Comparison of ENCODE assay signal across 9 mouse cellular contexts in the genomic region with DNA sequence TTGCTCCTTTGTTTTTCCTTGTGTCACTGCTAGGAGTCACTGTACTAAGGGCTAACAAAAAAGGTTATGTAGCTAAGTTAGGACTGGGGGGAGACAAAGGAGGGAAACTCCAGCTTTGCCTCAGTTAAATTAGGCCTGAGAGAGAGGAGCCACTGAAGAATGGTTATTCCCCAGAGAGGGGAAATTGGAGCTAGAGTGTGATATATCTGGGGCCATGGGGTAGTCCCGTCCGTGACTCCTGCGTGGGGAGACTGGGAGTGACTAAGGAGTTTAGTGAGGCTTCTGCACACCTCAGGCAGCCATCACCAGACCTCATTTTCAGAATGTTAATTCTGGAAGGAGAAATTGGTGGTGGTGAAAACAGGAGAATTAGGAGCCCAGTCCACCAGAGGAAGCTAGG. TPM values are rescaled to one million over a fixed set of nuclear protein-coding genes. Genes with fewer than 3 reads are reported as not detected.
DNase-seq lines count a peak whose midpoint lies in the region; ATAC-seq and TF ChIP-seq lines count a peak whose summit lies in the region.
"Had no signal": no experiment of that assay in that cellular context is flagged by ENCODE, and none has a peak within 500 bp of the region (broad histone marks: within the 10 kb centered on the region; RNA-seq: fewer than 3 reads in every experiment).

No protein-coding gene starts in this region.

- no peaks in the 10 kb centered on the region for H3K79me2 ChIP-seq in CH12.LX (replicated peaks; ENCODE audit: control insufficient read depth, extremely low read depth, insufficient read depth, poor library complexity, severe bottlenecking)

- H3K9me3 ChIP-seq in heart, embryonic 13.5 days, result no peaks in the 10 kb centered on the region
- H3K9me3 ChIP-seq in CH12.LX (replicated peaks; ENCODE audit: low read length), result no peaks in the 10 kb centered on the region
- H3K9me3 ChIP-seq in hindbrain, embryonic 14.5 days (ENCODE audit: control insufficient read depth, low read length), result no peaks in the 10 kb centered on the region
- H3K9me3 ChIP-seq in midbrain, embryonic 10.5 days (replicated peaks), result no peaks in the 10 kb centered on the region

- dilution Hi-C loops in CH12.LX (cut with MboI; ENCODE audit: extremely low pct_ligation_motif_present, extremely low pct_unique_long_range_greater_than_20kb, low sequenced_read_pairs), result no loop called here

- no peak for TF ChIP-seq POLR2A in CH12.LX (IDR thresholded peaks at IDR 0.05; ENCODE audit: low read depth, low read length)

- H3K27me3 ChIP-seq in heart, embryonic 13.5 days (replicated peaks), result no peaks in the 10 kb centered on the region
- no peaks in the 10 kb centered on the region for H3K27me3 ChIP-seq in CH12.LX (replicated peaks)
- H3K27me3 ChIP-seq in hindbrain, embryonic 14.5 days (ENCODE audit: control insufficient read depth, insufficient read depth, low read length), result no peaks in the 10 kb centered on the region
- H3K27me3 ChIP-seq in midbrain, embryonic 10.5 days (ENCODE audit: low read depth, poor library complexity, severe bottlenecking), result no peaks in the 10 kb centered on the region

- DNase-seq in heart, postnatal 14 days, result no peak
- peak; percentile 62 for DNase-seq in CH12.LX (ENCODE audit: extremely low read depth)
- no peak for DNase-seq in hindbrain, embryonic 14.5 days (ENCODE audit: low spot score)
- no peak for DNase-seq in midbrain, embryonic 10.5 days (ENCODE audit: low spot score)
- DNase-seq in frontal cortex, postnatal 14 days (ENCODE audit: low spot score in 2 of 2), result no peak
- DNase-seq in testis, postnatal 10 days (ENCODE audit: low spot score), result no peak
- DNase-seq in urinary bladder, adult 2 months (ENCODE audit: low spot score), result no peak

- no peak for ATAC-seq in heart, embryonic 13.5 days (ENCODE audit: extremely low read depth, insufficient number of reproducible peaks, low FRiP score, low TSS enrichment)
- ATAC-seq in hindbrain, embryonic 14.5 days (ENCODE audit: low FRiP score), result no peak
- ATAC-seq: CD4-positive, CD25-positive, alpha-beta regulatory T cell, adult 4 months had no signal

- peak overlapping the region; percentile 94 for H3K9ac ChIP-seq in heart, embryonic 13.5 days
- H3K9ac ChIP-seq in CH12.LX (ENCODE audit: insufficient read depth, low read depth), result no peak overlapping the region
- H3K9ac ChIP-seq in hindbrain, embryonic 14.5 days, result no peak overlapping the region

- peaks cover 29% of the 10 kb centered on the region for H3K4me1 ChIP-seq in heart, embryonic 13.5 days
- peaks cover 6 to 55% of the 10 kb centered on the region in 2 experiments for H3K4me1 ChIP-seq in CH12.LX (ENCODE audit: control insufficient read depth in 1 of 2, insufficient read depth in 2 of 2)
- peaks cover 15% of the 10 kb centered on the region for H3K4me1 ChIP-seq in hindbrain, embryonic 14.5 days (replicated peaks; ENCODE audit: control insufficient read depth, insufficient read depth, low read length)
- peaks cover 29% of the 10 kb centered on the region for H3K4me1 ChIP-seq in midbrain, embryonic 10.5 days

- in situ Hi-C loops in CH12.LX (cut with MboI; ENCODE audit: low pct_ligation_motif_present, low pct_unique_long_range_greater_than_20kb, low sequenced_read_pairs), result no loop called here

- intact Hi-C loops in heart, postnatal 14 days (cut with DNase I), result no loop called here

- H3K36me3 ChIP-seq in heart, embryonic 13.5 days, result peaks cover 34% of the 10 kb centered on the region
- peaks cover 0 to 38% of the 10 kb centered on the region in 2 experiments for H3K36me3 ChIP-seq in CH12.LX (replicated peaks in 1 of 2; ENCODE audit: control insufficient read depth in 1 of 2, insufficient read depth in 1 of 2, low read length in 1 of 2)
- H3K36me3 ChIP-seq in hindbrain, embryonic 14.5 days (replicated peaks; ENCODE audit: control insufficient read depth, insufficient read depth), result 0 out of 2 replicates have a peak, but pooled peaks cover 17% of the 10 kb centered on the region
- H3K36me3 ChIP-seq in midbrain, embryonic 10.5 days, result peaks cover 16% of the 10 kb centered on the region

- no peak for TF ChIP-seq RAD21 in CH12.LX (IDR thresholded peaks at IDR 0.05; ENCODE audit: low read depth, low read length)

- H3K27ac ChIP-seq in heart, embryonic 13.5 days (replicated peaks), result no peak overlapping the region; the same call in 1 of the 2 replicates
- H3K27ac ChIP-seq in CH12.LX (ENCODE audit: insufficient read depth, low read depth), result no peak overlapping the region
- H3K27ac ChIP-seq in hindbrain, embryonic 14.5 days, result no peak overlapping the region
- H3K27ac ChIP-seq in midbrain, embryonic 10.5 days (replicated peaks), result no peak overlapping the region

- no peak for TF ChIP-seq CTCF in CH12.LX (conservative IDR thresholded peaks at IDR 0.05 in 1 of 2, IDR thresholded peaks at IDR 0.05 in 1 of 2; ENCODE audit: low read depth in 2 of 2, low read length in 2 of 2)

- WGBS in heart, embryonic 13.5 days, result 63% methylated on average over 3 of the region's 3 CpGs
- 90% methylated on average over 3 of the region's 3 CpGs for WGBS in hindbrain, embryonic 14.5 days
- WGBS in midbrain, embryonic 10.5 days, result 87% methylated on average over 3 of the region's 3 CpGs

- peak overlapping the region; percentile 89 for H3K4me2 ChIP-seq in heart, embryonic 13.5 days
- H3K4me2 ChIP-seq in CH12.LX (ENCODE audit: insufficient read depth, low read depth, poor library complexity, severe bottlenecking), result peak overlapping the region; percentile 54
- peak overlapping the region; percentile 63 for H3K4me2 ChIP-seq in hindbrain, embryonic 14.5 days (replicated peaks)

- TF ChIP-seq EP300 in CH12.LX (IDR thresholded peaks at IDR 0.05; ENCODE audit: low read length), result no peak

- H3K4me3 ChIP-seq in heart, embryonic 13.5 days, result peak overlapping the region; percentile 89
- peak overlapping the region in 2 of 3 experiments; percentile 74 to 92 for H3K4me3 ChIP-seq in CH12.LX (replicated peaks in 1 of 3; ENCODE audit: low read depth in 2 of 3, low read length in 2 of 3, poor library complexity in 1 of 3)
- H3K4me3 ChIP-seq in hindbrain, embryonic 14.5 days (replicated peaks; ENCODE audit: low read length), result peak overlapping the region; percentile 70
- H3K4me3 ChIP-seq in midbrain, embryonic 10.5 days, result peak overlapping the region; percentile 94; the same call in 1 of the 2 replicates

TF ChIP-seq in CH12.LX, 34 proteins besides CTCF, POLR2A, EP300 and RAD21 (continues in another document):
- no peak for TF ChIP-seq NELFE (IDR thresholded peaks at IDR 0.05; ENCODE audit: low read depth, low read length)
- TF ChIP-seq ETS1 (conservative IDR thresholded peaks at IDR 0.05; ENCODE audit: low read depth, low read length), result peak; percentile 27; the same call in 1 of the 2 replicates
- no peak for TF ChIP-seq GABPA (IDR thresholded peaks at IDR 0.05; ENCODE audit: insufficient replicate concordance, low read depth, low read length)

RNA-seq across cellular contexts. Expression of a gene that starts 1.6 kb away (rescaled TPM):
- polyA plus RNA-seq in heart, embryonic 13.5 days (2015; fragmentation: Nextera tagmentation; extraction: Ambion mirVana), result 32.7 and 35.5 TPM in 2 replicates
- total RNA-seq in heart, postnatal 14 days (2021), result 10 to 100 TPM; 18.1 to 19.5 TPM
- total RNA-seq in CH12.LX (2012; rRNA removed) (11.3 and 14.8 TPM in 2 replicates), CH12.LX (2014; rRNA removed) (27.1 and 29.2 TPM in 2 replicates)
- 31.6 and 32.0 TPM in 2 replicates for polyA plus RNA-seq in CH12.LX (2012; ENCODE audit: insufficient read length, low read depth)
- 10.9 and 12.7 TPM in 2 replicates for polyA plus RNA-seq in hindbrain, embryonic 14.5 days (2014; fragmentation: Nextera tagmentation; extraction: Ambion mirVana)
- polyA plus RNA-seq in midbrain, embryonic 10.5 days (2016; fragmentation: Nextera tagmentation; extraction: Ambion mirVana), result 15.9 and 19.1 TPM in 2 replicates
- 30.1 and 30.6 TPM in 2 replicates for polyA plus RNA-seq in urinary bladder, adult 2 months (2012; rRNA removed)

RNA-seq across cellular contexts. Expression of a gene that starts 1.8 kb away (rescaled TPM):
- 26.4 and 27.3 TPM in 2 replicates for polyA plus RNA-seq in heart, embryonic 13.5 days (2015; fragmentation: Nextera tagmentation; extraction: Ambion mirVana)
- 10 to 100 TPM; 21.1 to 23.4 TPM for total RNA-seq in heart, postnatal 14 days (2021)
- total RNA-seq in CH12.LX (2012; rRNA removed) (7.5 and 8.7 TPM in 2 replicates), CH12.LX (2014; rRNA removed) (12.7 and 13.5 TPM in 2 replicates)
- polyA plus RNA-seq in CH12.LX (2012; ENCODE audit: insufficient read length, low read depth), result 15.4 and 18.8 TPM in 2 replicates
- polyA plus RNA-seq in hindbrain, embryonic 14.5 days (2014; fragmentation: Nextera tagmentation; extraction: Ambion mirVana), result 26.3 and 28.2 TPM in 2 replicates
- 37.3 and 41.3 TPM in 2 replicates for polyA plus RNA-seq in midbrain, embryonic 10.5 days (2016; fragmentation: Nextera tagmentation; extraction: Ambion mirVana)
- 8.8 TPM in 2 replicates for polyA plus RNA-seq in urinary bladder, adult 2 months (2012; rRNA removed)

RNA-seq across cellular contexts. Expression of a gene that starts 16.3 kb away (rescaled TPM):
- not detected in 2 replicates for polyA plus RNA-seq in heart, embryonic 13.5 days (2015; fragmentation: Nextera tagmentation; extraction: Ambion mirVana)
- total RNA-seq in heart, postnatal 14 days (2021), result not detected
- total RNA-seq in CH12.LX (2012; rRNA removed) (not detected in 2 replicates), CH12.LX (2014; rRNA removed) (0.16 TPM in 1 of 2 replicates, not detected in the other)
- polyA plus RNA-seq in CH12.LX (2012; ENCODE audit: insufficient read length, low read depth), result 0.18 TPM in 1 of 2 replicates, not detected in the other
- 0.25 TPM in 1 of 2 replicates, not detected in the other for polyA plus RNA-seq in hindbrain, embryonic 14.5 days (2014; fragmentation: Nextera tagmentation; extraction: Ambion mirVana)
- 0.09 TPM in 1 of 2 replicates, not detected in the other for polyA plus RNA-seq in midbrain, embryonic 10.5 days (2016; fragmentation: Nextera tagmentation; extraction: Ambion mirVana)
- polyA plus RNA-seq in urinary bladder, adult 2 months (2012; rRNA removed), result 0.29 and 0.43 TPM in 2 replicates
- polyA plus RNA-seq: CD4-positive, CD25-positive, alpha-beta regulatory T cell, adult 4 months had no signal

RNA-seq across cellular contexts. Expression of a gene that starts 20.9 kb away (rescaled TPM):
- not detected in 2 replicates for polyA plus RNA-seq in heart, embryonic 13.5 days (2015; fragmentation: Nextera tagmentation; extraction: Ambion mirVana)
- under 1 TPM in 1 of 2 experiments, not detected in 1; 0.36 TPM for total RNA-seq in heart, postnatal 14 days (2021)
- total RNA-seq in CH12.LX (2012; rRNA removed) (not detected in 2 replicates), CH12.LX (2014; rRNA removed) (not detected in 2 replicates)
- polyA plus RNA-seq in CH12.LX (2012; ENCODE audit: insufficient read length, low read depth), result 0.08 and 0.09 TPM in 2 replicates
- polyA plus RNA-seq in hindbrain, embryonic 14.5 days (2014; fragmentation: Nextera tagmentation; extraction: Ambion mirVana), result 1.1 and 1.4 TPM in 2 replicates
- 0.12 and 0.17 TPM in 2 replicates for polyA plus RNA-seq in midbrain, embryonic 10.5 days (2016; fragmentation: Nextera tagmentation; extraction: Ambion mirVana)
- polyA plus RNA-seq in urinary bladder, adult 2 months (2012; rRNA removed), result 0.54 and 0.59 TPM in 2 replicates
- polyA plus RNA-seq: CD4-positive, CD25-positive, alpha-beta regulatory T cell, adult 4 months had no signal

RNA-seq across cellular contexts. Expression of a gene that starts 39.2 kb away (rescaled TPM):
- polyA plus RNA-seq in heart, embryonic 13.5 days (2015; fragmentation: Nextera tagmentation; extraction: Ambion mirVana), result 124 and 135 TPM in 2 replicates
- total RNA-seq in heart, postnatal 14 days (2021), result 10 to 100 TPM; 22.1 to 24.5 TPM
- total RNA-seq in CH12.LX (2012; rRNA removed), result 15.8 and 16.2 TPM in 2 replicates
- 15.5 and 15.7 TPM in 2 replicates for total RNA-seq in CH12.LX (2014; rRNA removed)
- polyA plus RNA-seq in CH12.LX (2012; ENCODE audit: insufficient read length, low read depth), result 21.8 and 23.5 TPM in 2 replicates
- 221 and 251 TPM in 2 replicates for polyA plus RNA-seq in hindbrain, embryonic 14.5 days (2014; fragmentation: Nextera tagmentation; extraction: Ambion mirVana)
- 152 and 156 TPM in 2 replicates for polyA plus RNA-seq in midbrain, embryonic 10.5 days (2016; fragmentation: Nextera tagmentation; extraction: Ambion mirVana)
- 48.0 and 51.4 TPM in 2 replicates for polyA plus RNA-seq in urinary bladder, adult 2 months (2012; rRNA removed)
